Comparison of ENCODE assay signal across 23 mouse cellular contexts in the genomic region with DNA sequence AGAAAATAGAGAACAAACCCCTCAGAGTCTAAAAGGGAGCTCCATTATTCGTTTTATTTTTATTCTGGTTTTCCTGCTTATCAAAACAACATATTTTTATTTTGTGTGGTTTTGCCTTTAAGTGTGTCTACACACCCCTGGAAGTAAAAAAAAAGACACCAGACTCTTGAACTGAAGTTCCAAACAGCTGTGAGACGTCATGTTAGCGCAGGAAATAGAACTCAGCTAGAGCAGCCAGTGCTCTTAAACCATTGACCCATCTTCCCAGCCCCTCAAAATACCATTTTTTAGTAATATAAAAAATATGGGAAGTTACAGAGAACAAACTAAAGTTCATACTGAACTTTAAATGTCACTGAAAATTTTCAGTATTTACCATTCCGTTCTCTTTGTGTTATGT.
"Had no signal": no experiment of that assay in that cellular context is flagged by ENCODE, and none has a peak within 500 bp of the region (broad histone marks: within the 10 kb centered on the region; RNA-seq: fewer than 3 reads in every experiment).

No protein-coding gene starts in this region.

- H3K27me3 ChIP-seq: limb, embryonic 13.5 days; liver, embryonic 12.5 days; liver, embryonic 15.5 days; lung, embryonic 15.5 days; midbrain, embryonic 12.5 days; midbrain, embryonic 15.5 days; neural tube, embryonic 12.5 days; neural tube, embryonic 15.5 days had no signal

- H3K4me2 ChIP-seq: limb, embryonic 13.5 days; liver, embryonic 12.5 days; liver, embryonic 15.5 days; lung, embryonic 15.5 days; midbrain, embryonic 12.5 days; midbrain, embryonic 15.5 days; neural tube, embryonic 12.5 days; neural tube, embryonic 15.5 days had no signal

- H3K9ac ChIP-seq: limb, embryonic 13.5 days; liver, embryonic 12.5 days; liver, embryonic 15.5 days; lung, embryonic 15.5 days; midbrain, embryonic 12.5 days; midbrain, embryonic 15.5 days; neural tube, embryonic 12.5 days; neural tube, embryonic 15.5 days had no signal

- DNase-seq: layer of hippocampus, adult 9-11 months; liver; right cerebral cortex, adult 18-20 months; right cerebral cortex, postnatal 14 days; right cerebral cortex, postnatal 4 days; thymus, adult 2 months; thymus, postnatal 14 days; thymus, postnatal 4 days had no signal

- H3K36me3 ChIP-seq: limb, embryonic 10.5 days; limb, embryonic 13.5 days; liver, embryonic 12.5 days; liver, embryonic 15.5 days; lung, embryonic 15.5 days; midbrain, embryonic 12.5 days; midbrain, embryonic 15.5 days; neural tube, embryonic 12.5 days; neural tube, embryonic 15.5 days had no signal

- H3K9me3 ChIP-seq: limb, embryonic 10.5 days; limb, embryonic 13.5 days; liver, embryonic 12.5 days; liver, embryonic 15.5 days; lung, embryonic 15.5 days; midbrain, embryonic 12.5 days; midbrain, embryonic 15.5 days; neural tube, embryonic 12.5 days; neural tube, embryonic 15.5 days had no signal

- H3K27ac ChIP-seq: hindbrain, postnatal 0 days; layer of hippocampus, adult 2 months; limb, embryonic 10.5 days; limb, embryonic 13.5 days; liver, embryonic 12.5 days; liver, embryonic 15.5 days; lung, embryonic 15.5 days; macrophage; midbrain, embryonic 12.5 days; midbrain, embryonic 15.5 days; neural tube, embryonic 12.5 days; neural tube, embryonic 15.5 days; stomach, postnatal 0 days had no signal

- H3K4me3 ChIP-seq: layer of hippocampus, adult 2 months; limb, embryonic 10.5 days; limb, embryonic 13.5 days; liver, embryonic 12.5 days; liver, embryonic 15.5 days; lung, embryonic 15.5 days; midbrain, embryonic 12.5 days; midbrain, embryonic 15.5 days; neural tube, embryonic 12.5 days; neural tube, embryonic 15.5 days had no signal

- H3K4me1 ChIP-seq: limb, embryonic 13.5 days; liver, embryonic 12.5 days; liver, embryonic 15.5 days; lung, embryonic 15.5 days; midbrain, embryonic 15.5 days; neural tube, embryonic 12.5 days; neural tube, embryonic 15.5 days had no signal

- ATAC-seq: hindbrain, postnatal 0 days; inflammation-experienced regulatory T-cells, adult 6 months; intestine, embryonic 16.5 days; liver, embryonic 12.5 days; midbrain, embryonic 15.5 days had no signal
